Mouse (Mus musculus) ES-E14 (cell line): ENCODE results near the gene Upf2.

Source experiments
- CHD2 ChIP-seq: IDR thresholded peaks from 2 replicates; pipeline ENCODE4 v1.6.1; 2014; ENCODE audit warnings: mild to moderate bottlenecking, low read depth, low read length, inconsistent platforms
- ZNF384 ChIP-seq: IDR thresholded peaks from 2 replicates; pipeline ENCODE4 v1.6.1; 2012; ENCODE audit warnings: low read depth, low read length, inconsistent platforms

GRCm38 (mm10) chr2:5939319-5939718 lies 11.9 kb upstream of the Upf2 start:
- TF ChIP-seq ZNF384, result no peak
- TF ChIP-seq CHD2, result no peak
